Mouse (Mus musculus): ENCODE measurements around the gene Panx3. TPM values are rescaled to one million over a fixed set of nuclear protein-coding genes. Genes with fewer than 3 reads are reported as not detected.

Panx3 gene
- total RNA-seq, 2 experiments from 2014 or later, result not detected

DNA sequence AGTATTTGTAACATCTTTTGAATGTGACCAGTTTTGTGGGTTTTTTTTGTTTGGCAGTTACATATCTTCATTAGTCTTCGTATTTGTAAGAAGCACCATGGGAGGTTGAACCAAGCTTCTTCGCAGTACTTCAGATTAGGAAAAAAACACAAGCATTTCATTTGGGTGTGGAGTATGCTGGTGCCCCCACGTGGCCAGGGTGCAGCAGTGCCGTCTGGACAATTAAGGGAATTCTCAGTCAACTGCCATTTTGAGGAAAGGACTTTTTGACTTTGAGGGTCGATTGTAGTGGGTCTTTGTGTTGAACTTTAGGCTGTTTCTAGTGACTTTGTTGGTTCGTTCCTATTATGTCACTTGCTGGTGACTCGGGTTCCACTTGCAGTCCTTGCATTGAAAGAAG lies 32.7 kb downstream of the Panx3 start:
- DNase-seq, result peak; percentile 57 to 61
- intact Hi-C loops (cut with DNase I), result loop anchor here (5.0 kb wide), 2 partner anchors 174 to 204 kb away; partner anchors contain the start of gene Robo3

DNA sequence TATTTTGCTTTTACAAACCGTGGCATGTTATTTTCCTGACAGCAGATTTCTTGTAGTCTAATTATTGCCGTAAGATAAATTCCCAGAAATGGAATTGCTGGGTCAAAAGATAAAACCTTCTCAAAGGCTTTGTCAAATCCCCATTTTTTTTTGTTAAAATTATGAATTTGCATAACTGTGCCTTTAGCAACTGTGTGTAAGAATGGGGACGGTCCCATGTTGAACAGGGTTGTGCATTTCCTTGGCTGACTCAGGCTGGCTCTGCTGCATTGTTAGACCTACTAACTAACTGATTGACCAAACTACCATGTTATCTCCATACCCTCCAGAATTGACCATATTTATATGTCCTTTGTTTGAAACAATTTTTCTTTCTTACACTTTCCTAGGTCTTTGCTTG lies 34.8 kb downstream of the Panx3 start:
- no peak for DNase-seq
- intact Hi-C loops (cut with DNase I), result no loop called here

- intact Hi-C loops (cut with DNase I), result no loop called here
- DNase-seq, result no peak
These were observed 36.7 kb downstream of the Panx3 start for GRCm38 (mm10) chr9:37632305-37632704.

- intact Hi-C loops (cut with DNase I), result no loop called here
These were observed 39.1 kb downstream of the Panx3 start for GRCm38 (mm10) chr9:37629941-37630340.

DNA sequence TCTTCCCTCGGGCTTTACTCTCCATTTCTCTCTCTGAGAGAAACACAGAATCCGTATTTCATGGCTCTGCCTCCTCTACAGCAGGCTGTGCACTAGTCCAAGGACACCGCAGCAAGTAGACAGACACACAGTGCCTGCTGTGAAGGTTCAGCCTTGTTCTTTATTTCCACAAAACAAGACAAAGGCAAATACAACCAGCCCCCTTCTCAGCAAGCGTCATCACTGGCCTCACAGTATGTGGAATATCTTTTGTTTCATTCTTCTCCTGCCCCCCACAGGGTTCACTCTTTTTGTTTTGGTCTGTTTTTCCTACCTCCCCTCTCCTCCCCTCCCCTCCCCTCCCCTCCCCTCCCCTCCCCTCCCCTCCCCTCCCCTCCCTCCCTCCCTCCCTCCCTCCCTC lies 40.5 kb downstream of the Panx3 start:
- DNase-seq, result no peak
- intact Hi-C loops (cut with DNase I), result no loop called here

More at GRCm38 (mm10) chr9:37629941-37630340, 39.1 kb downstream of the Panx3 start:
- DNase-seq, result no peak

DNA sequence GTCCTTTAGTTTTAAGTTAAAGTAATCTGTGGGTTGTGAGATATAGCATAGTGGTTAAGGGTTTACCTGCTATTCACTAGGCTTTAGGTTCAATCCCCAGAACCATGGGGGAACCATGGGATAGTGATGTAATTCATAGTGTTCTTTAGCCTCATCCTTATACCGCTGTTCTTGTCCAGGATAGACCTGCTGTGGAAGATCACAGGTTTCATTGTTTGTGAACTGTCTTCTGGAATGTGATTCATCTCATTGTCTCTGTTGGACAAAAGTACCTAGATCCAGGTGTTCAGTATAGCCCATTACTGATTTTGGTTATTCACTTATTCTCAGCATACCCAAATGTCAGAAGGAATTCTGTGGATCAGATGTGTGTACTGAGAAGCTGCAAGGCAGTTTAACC lies 41.8 kb downstream of the Panx3 start:
- intact Hi-C loops (cut with DNase I), result no loop called here
- DNase-seq, result no peak

DNA sequence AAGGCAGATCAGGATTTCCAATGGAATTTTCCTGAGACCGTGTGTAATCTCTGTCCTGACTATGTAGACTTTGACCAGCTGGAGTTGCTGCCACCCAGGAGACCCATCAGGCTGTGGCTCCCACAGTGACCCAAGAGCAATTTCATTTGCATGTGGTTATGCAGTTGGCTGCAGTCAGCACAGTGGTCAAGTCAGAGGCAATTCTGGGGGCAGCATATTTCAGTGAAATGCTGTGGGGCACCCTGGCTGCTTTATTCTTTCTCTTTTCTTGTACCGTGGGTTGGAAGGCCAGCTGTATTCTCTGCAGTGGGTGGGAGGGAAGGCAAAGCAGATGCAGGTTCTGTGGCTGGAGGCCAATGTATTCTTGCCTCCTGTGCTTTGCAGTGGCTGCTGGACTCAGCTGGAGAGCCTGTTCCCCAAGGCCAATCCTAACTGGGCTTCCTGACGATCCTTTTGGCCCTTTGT lies 42.9 kb downstream of the Panx3 start:
- intact Hi-C loops (cut with DNase I), result no loop called here

DNA sequence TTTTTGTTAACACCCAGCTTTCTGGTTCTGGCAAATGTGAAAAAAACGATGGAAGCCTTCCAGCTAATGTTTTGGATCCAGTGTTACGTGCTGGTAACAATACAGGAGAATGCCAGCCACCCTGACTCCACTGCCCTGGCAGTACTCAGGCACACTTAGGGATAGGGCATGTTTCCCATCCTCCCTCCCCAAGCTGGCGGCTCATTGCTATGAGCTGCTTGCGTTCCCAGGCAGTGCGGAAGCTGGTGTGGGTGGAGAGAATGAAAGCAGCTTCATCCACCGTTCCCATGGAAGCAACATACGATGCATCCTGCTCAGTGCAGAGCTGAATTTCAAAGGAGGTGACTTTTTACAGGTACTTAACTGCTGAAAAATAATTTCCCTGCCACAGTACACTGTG lies 43.4 kb downstream of the Panx3 start:
- intact Hi-C loops (cut with DNase I), result no loop called here
- DNase-seq, result peak; percentile 3 to 19

More for the DNA sequence above, 42.9 kb downstream of the Panx3 start:
- DNase-seq, result peak in 1 of 2 experiments; percentile 30

- no peak for DNase-seq
- intact Hi-C loops (cut with DNase I), result no loop called here
These were observed 43.9 kb downstream of the Panx3 start for GRCm38 (mm10) chr9:37625129-37625528.

- DNase-seq, result no peak
- intact Hi-C loops (cut with DNase I), result no loop called here
These were observed 44.5 kb downstream of the Panx3 start for GRCm38 (mm10) chr9:37624502-37624901.

DNA sequence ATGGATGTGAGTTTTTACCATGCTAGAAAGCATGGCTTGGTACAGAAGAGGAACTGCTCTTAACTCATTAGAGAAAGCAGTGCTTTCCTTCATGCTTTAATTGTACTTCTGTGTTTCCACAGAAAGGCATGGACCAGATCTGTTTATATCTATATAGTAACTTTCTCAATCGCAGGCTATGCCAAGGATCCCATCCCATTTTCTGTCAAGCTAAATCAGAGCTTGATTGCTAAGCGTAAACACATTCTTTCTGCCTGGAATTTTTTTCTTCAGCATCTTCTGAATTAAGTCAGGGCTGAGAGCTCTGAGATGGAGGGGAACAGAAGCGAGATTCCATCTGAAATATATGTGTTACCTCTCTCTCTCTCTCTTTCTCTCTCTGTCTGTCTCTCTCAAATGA lies 45.1 kb downstream of the Panx3 start:
- intact Hi-C loops (cut with DNase I), result no loop called here
- DNase-seq, result no peak

GRCm38 (mm10) chr9:37621290-37621689 lies 47.7 kb downstream of the Panx3 start:
- no peak for DNase-seq
- intact Hi-C loops (cut with DNase I), result no loop called here

GRCm38 (mm10) chr9:37616770-37617169 lies 52.3 kb downstream of the Panx3 start:
- DNase-seq, result peak in 1 of 2 experiments; percentile 56
- intact Hi-C loops (cut with DNase I), result loop anchor here (1.0 to 2.0 kb wide), 2 partner anchors 154 to 186 kb away; no protein-coding TSS in a partner anchor

- intact Hi-C loops (cut with DNase I), result no loop called here
- no peak for DNase-seq
These were observed 53.8 kb downstream of the Panx3 start for GRCm38 (mm10) chr9:37615220-37615619.

DNA sequence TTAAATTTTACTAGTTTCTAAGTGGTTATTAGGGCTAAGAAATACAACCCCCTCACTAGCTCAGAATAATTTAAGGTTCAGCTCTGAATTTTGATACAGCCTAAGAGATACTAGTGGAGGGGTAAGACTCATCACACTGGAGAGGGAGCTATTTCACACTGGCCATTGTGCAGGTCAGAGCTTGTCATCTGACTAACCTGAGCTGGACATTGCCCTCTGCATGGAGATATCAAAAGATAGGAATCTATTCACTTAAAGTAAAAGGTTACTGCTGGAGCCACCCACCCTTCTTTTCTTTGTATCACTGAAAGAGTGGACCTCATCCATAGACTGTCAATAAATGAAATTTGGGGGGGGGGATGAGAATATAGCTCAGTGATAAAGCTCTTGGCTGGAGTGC lies 54.7 kb downstream of the Panx3 start:
- DNase-seq, result no peak
- intact Hi-C loops (cut with DNase I), result loop anchor here (5.0 kb wide), 2 partner anchors 47 to 62 kb away; partner anchors contain the start of gene Nrgn

- intact Hi-C loops (cut with DNase I), result loop anchor here (2.0 to 5.0 kb wide), 3 partner anchors 47 to 87 kb away; partner anchors contain the start of gene Nrgn
- no peak for DNase-seq
These were observed 55.1 kb downstream of the Panx3 start for GRCm38 (mm10) chr9:37613911-37614280.

- DNase-seq, result peak; percentile 89
- intact Hi-C loops (cut with DNase I), result loop anchor here (2.0 to 5.0 kb wide), 3 partner anchors 46 to 87 kb away; partner anchors contain the start of gene Nrgn
These were observed 55.7 kb downstream of the Panx3 start, which contains the start of gene Spa17 for GRCm38 (mm10) chr9:37613182-37613910. Gene Spa17 (minus strand): TSS chr9:37613722.

Other genes starting within 250 kb of the Panx3 start
- gene Robo3, start 236.0 kb downstream of the Panx3 start, total RNA-seq (2021), result not detected
- 10 to 100 TPM; 10.5 to 11.3 TPM for gene Msantd2, start 179.9 kb downstream of the Panx3 start, total RNA-seq (2021)
- 100 to 1,000 TPM; 112 to 121 TPM for gene Esam, start 141.2 kb downstream of the Panx3 start, total RNA-seq (2021)
- 10 to 100 TPM in 1 of 2 experiments, 1 to 10 TPM in 1; 7.9 to 11.3 TPM for gene Vsig2, start 130.0 kb downstream of the Panx3 start, total RNA-seq (2021)
- 1 to 10 TPM; 2.4 to 3.9 TPM for gene Nrgn, start 116.3 kb downstream of the Panx3 start, total RNA-seq (2021)
- gene Siae, start 113.5 kb downstream of the Panx3 start, total RNA-seq (2021), result 1 to 10 TPM; 7.8 to 9.1 TPM
- gene Spa17, start 55.5 kb downstream of the Panx3 start, total RNA-seq (2021), result 1 to 10 TPM; 2.1 to 2.9 TPM
- 10 to 100 TPM; 38.8 to 41.3 TPM for gene Tbrg1, start 11.9 kb downstream of the Panx3 start, total RNA-seq (2021)
- gene Olfr160, start 47.0 kb upstream of the Panx3 start, total RNA-seq (2021), result not detected
- gene Olfr874, start 75.9 kb upstream of the Panx3 start, total RNA-seq (2021), result not detected
- gene Olfr875, start 102.6 kb upstream of the Panx3 start, total RNA-seq (2021), result not detected
- not detected for gene Olfr876, start 133.8 kb upstream of the Panx3 start, total RNA-seq (2021)
- gene Olfr877, start 185.0 kb upstream of the Panx3 start, total RNA-seq (2021), result not detected
- gene Olfr145, start 227.5 kb upstream of the Panx3 start, total RNA-seq (2021), result not detected
- not detected for gene Olfr878, start 248.6 kb upstream of the Panx3 start, total RNA-seq (2021)

Measured in heart, postnatal 14 days (tissue).